Mouse (Mus musculus) midbrain, postnatal 0 days (tissue): ENCODE data around the gene Shb. TPM values are rescaled to one million over a fixed set of nuclear protein-coding genes. Genes with fewer than 3 reads are reported as not detected.

ENCODE experiments used
- ATAC-seq: fragments of 200-750 bp; cut with Nextera tagmentation; 2 replicates; pipeline ENCODE4 v1.8.0; 2017; ENCODE audit warnings: moderate number of reproducible peaks, mild to moderate bottlenecking, moderate TSS enrichment, moderate library complexity; ENCODE audit not compliant: low FRiP score
- DNase-seq: peaks from one replicate; pipeline ENCODE4 v3.0.0-alpha.2; 2015; ENCODE audit warnings: low spot score
- H3K27ac ChIP-seq: fragments of 300-500 bp; sonication (generic); 2 replicates; pipeline ENCODE4 v1.5.1; 2014; ENCODE audit warnings: low read depth, mild to moderate bottlenecking, low read length, mixed read lengths
- H3K27me3 ChIP-seq: fragments of 300-500 bp; sonication (generic); 2 replicates; pipeline ENCODE4 v1.6.1; 2014; ENCODE audit warnings: low read length, control low read depth, mixed read lengths; ENCODE audit not compliant: insufficient read depth
- H3K36me3 ChIP-seq: fragments of 300-500 bp; sonication (generic); 2 replicates; pipeline ENCODE4 v1.6.1; 2014; ENCODE audit warnings: low read length, control low read depth, mixed read lengths; ENCODE audit not compliant: insufficient read depth
- H3K4me1 ChIP-seq: fragments of 300-500 bp; sonication (generic); 2 replicates; pipeline ENCODE4 v1.6.1; 2014; ENCODE audit warnings: mild to moderate bottlenecking, control low read depth, antibody characterized with exemption, low read length, mixed read lengths; ENCODE audit not compliant: insufficient read depth
- H3K4me2 ChIP-seq: fragments of 300-500 bp; sonication (generic); 2 replicates; pipeline ENCODE4 v1.6.1; 2014; ENCODE audit warnings: low read depth, mild to moderate bottlenecking, low read length, mixed read lengths; ENCODE audit not compliant: poor library complexity, severe bottlenecking
- H3K4me3 ChIP-seq: fragments of 300-500 bp; sonication (generic); 2 replicates; pipeline ENCODE4 v1.5.1; 2014; ENCODE audit warnings: low read depth, mild to moderate bottlenecking, low read length, moderate library complexity
- H3K9ac ChIP-seq: fragments of 300-500 bp; sonication (generic); replicated peaks from 2 replicates; pipeline ENCODE4 v1.6.1; 2014; ENCODE audit warnings: mild to moderate bottlenecking, low read length, moderate library complexity, mixed read lengths; ENCODE audit not compliant: poor library complexity, severe bottlenecking
- H3K9me3 ChIP-seq: fragments of 300-500 bp; sonication (generic); 2 replicates; pipeline ENCODE4 v1.6.1; 2016; ENCODE audit warnings: low read length, control low read depth
- CTCF ChIP-seq: IDR thresholded peaks from 2 replicates; pipeline ENCODE4 v1.5.1; 2016; ENCODE audit warnings: antibody characterized with exemption, mild to moderate bottlenecking
- WGBS: fragments of 180-500 bp; shearing (Covaris S2); extraction: QIAGEN DNeasy Blood & Tissue Kit; methylation state at CpG from one replicate; pipeline ENCODE4 v1.1.7; 2014; 5-methylcytosine and 5-hydroxymethylcytosine counted together
- polyA plus RNA-seq: library from polyadenylated mRNA; unstranded; fragments of >200 nt; fragmentation: Nextera tagmentation; extraction: Ambion mirVana; gene quantifications from 2 replicates; pipeline ENCODE4 v1.2.1, GENCODE M21; 2015
- total RNA-seq: library from RNA; depleted of rRNA; stranded (reverse); fragments of >200 nt; gene quantifications from 2 replicates; pipeline ENCODE4 v1.2.3, GENCODE M21; 2014

The Shb gene
- total and polyA plus RNA-seq, 2 experiments from 2014 or later: 5.8 to 21.9 TPM

DNA sequence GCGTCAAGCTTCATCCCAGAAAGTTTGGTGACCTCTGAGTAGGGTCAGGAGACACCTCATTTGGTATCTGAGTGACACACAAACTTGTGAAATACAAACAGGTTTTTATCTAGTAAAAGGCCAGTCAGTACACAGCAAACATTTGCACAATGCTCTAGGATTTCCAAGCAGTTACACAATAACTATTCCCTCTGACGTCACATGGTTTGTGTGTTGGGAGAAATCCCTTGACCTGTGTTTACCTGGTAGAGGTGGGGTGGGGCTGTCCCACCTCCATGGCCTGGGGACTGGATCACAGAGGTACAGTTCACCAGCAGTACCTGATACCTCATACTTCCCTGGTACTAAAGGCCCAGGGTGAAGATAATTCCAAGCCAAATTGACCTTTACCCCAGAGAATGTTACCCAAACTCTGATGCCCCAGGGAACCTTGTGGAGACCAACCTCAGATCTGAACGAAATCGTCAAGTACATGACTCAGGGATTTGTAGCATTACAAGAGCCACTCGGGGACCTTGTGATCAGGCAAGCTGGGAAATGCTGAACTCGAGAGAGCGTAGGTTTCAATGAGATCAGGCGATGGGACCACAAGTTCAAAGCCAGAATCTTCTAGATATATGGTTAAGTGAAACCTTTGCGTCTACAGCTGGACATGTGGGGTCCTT, 118.5 kb downstream of the Shb start:
- TF ChIP-seq CTCF: no peak
- no peak for DNase-seq
- ATAC-seq: no peak
- Histone ChIP-seq H3K27ac (no peak overlapping the region), H3K4me2 (no peak overlapping the region), H3K4me1 (no peaks in the 10 kb centered on the region), H3K9ac (no peak overlapping the region), H3K36me3 (no peaks in the 10 kb centered on the region), H3K4me3 (no peak overlapping the region), H3K9me3 (no peaks in the 10 kb centered on the region), H3K27me3 (no peaks in the 10 kb centered on the region)
- 86% methylated on average over 9 of the region's 9 CpGs for WGBS

DNA sequence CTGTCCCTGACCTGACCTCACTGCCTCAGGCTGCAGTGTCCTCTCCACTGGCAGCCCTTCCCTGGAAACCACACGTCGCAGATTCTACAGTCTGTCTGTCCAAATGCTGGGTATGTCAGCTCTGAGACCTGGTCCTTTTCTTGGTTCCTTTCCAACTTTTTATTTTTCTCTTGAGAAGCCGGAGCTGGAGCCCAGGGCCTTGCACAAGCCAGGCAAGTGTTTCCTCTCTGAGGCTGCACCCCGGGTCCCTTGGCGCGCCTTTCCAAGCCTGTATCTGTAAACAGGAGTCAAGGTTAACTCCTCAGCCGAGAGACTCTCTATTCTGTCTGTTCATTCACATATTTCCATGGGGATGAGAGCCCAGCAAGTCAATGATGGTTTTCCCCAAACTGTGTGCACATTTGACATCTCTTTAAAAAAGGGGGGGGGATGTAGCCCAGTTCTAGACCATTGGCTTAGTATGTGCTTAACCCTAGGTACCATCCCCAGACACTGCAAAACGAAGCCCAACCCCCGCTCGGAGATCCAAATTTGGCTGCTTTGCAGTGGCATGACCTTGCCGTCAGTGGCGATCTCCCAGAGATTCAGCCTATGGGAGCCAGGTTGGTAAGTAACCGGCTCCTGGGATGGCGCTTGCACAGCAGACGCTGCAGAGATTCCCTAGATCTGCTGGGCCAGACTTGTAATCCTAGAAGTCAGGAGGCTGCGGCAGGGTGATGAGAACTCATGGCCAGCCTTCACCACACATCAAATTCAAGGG, 119.7 kb downstream of the Shb start:
- Histone ChIP-seq H3K36me3 (no peaks in the 10 kb centered on the region), H3K4me2 (no peak overlapping the region), H3K4me1 (peaks cover under 1% of the 10 kb centered on the region; the same call in 1 of the 2 replicates), H3K27me3 (no peaks in the 10 kb centered on the region), H3K27ac (no peak overlapping the region), H3K9ac (no peak overlapping the region), H3K4me3 (no peak overlapping the region), H3K9me3 (no peaks in the 10 kb centered on the region)
- ATAC-seq (no peak), DNase-seq (no peak)
- 71% methylated on average over 16 of the region's 16 CpGs for WGBS
- no peak for TF ChIP-seq CTCF

DNA sequence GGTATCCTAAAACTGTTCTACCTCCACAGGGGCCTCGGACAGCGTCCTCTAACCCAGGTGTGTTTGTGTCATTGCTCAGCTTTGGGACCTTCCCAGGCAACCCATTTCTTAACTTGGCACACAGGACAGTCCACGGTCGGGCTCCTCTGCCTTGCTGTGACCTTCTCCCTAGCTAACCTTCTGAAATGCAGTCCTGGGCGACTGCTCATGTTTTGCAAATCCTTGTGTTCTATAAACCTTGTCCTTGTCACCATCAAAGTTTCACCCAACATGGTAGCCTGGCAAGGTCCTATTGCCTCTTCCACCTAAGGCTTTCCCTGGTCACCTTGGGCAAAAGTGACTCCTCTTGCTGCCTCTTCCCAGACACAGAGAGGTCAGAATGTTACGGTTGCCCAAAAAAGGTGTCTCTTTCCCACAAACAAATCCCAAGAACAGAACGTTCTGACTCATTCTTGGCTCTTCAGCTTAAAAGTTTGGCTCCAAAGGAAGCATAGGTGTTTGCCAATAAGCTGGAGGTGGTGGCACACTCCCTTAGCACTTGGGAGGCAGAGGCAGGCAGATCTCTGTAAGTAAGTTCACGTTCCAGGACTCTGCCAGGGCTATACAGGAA, 121.0 kb downstream of the Shb start:
- no peak overlapping the region for H3K4me2 ChIP-seq
- ATAC-seq (no peak), DNase-seq (no peak)
- H3K4me1 ChIP-seq: peaks cover 12% of the 10 kb centered on the region; the same call in 1 of the 2 replicates
- H3K9me3 ChIP-seq: no peaks in the 10 kb centered on the region
- TF ChIP-seq CTCF: no peak
- no peak overlapping the region for H3K4me3 ChIP-seq
- no peak overlapping the region for H3K27ac ChIP-seq
- no peaks in the 10 kb centered on the region for H3K36me3 ChIP-seq
- WGBS: 88% methylated on average over 8 of the region's 8 CpGs
- H3K9ac ChIP-seq: no peak overlapping the region
- H3K27me3 ChIP-seq: no peaks in the 10 kb centered on the region

DNA sequence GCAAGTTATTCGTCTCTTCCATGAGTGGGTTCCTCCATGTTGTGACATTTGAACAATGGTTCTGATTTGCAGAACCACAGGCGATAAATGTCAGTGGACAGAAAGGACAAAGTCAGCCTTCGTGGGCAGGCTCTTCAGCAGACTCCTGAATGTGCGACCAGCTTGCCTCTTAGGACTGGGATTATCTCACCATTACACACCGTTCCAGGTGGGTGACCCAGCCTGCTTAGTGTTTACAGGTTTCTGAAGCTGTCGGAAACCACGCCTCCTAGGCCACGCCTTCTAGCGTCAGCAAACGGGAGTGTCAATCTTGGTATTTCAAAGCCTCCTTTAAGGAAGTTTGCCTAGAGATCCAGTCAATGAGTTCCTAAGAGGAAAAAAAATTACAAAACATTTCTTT, 123.0 kb downstream of the Shb start:
- Histone ChIP-seq H3K4me3 (peak overlapping the region; percentile 98), H3K27ac (peak overlapping the region; percentile 93), H3K9ac (peak overlapping the region; percentile 98), H3K9me3 (no peaks in the 10 kb centered on the region), H3K4me2 (peak overlapping the region; percentile 67), H3K4me1 (peaks cover 14% of the 10 kb centered on the region; the same call in 1 of the 2 replicates), H3K27me3 (no peaks in the 10 kb centered on the region), H3K36me3 (no peaks in the 10 kb centered on the region; the same call in 1 of the 2 replicates)
- peak; percentile 55; the same call in 1 of the 2 replicates for ATAC-seq
- WGBS: under 1% methylated on average over 10 of the region's 10 CpGs
- peak; percentile 71 for DNase-seq
- TF ChIP-seq CTCF: peak; percentile 51

DNA sequence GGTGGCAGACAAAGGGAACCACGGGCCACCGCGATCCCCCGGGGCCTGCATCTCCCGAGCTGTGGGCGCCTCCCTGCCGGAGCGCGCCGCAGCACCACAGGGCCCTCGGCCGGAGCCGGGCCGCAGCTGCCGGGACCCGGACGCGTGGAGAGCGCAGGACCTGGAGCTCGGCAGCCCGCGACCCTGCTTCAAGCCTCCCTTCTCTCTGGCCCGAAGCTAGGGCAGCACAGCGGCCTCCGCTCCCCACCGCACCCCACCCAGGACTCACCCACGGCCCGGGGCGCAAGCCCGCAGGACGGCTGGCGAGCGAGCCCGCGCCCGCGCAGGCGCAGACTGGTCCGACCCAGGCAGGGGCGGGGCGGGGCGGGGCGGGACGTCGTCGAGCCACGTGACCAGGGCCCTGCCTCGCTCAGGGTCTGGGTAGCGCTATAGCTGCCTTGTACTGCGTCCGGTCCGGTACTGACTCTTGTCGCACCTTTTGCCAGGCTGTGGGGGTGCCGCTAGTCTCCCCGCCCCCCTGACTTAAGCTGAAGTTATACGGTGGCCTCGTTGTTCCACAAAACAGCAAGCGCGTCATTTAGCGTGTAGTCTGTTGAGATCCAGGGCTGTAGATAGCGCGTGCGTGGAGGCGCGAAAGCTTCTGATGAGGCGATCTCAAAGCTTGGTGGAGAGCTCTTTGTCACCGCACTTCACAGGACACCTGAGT, 123.7 kb downstream of the Shb start, which contains the start of gene Slc25a51:
TSS of gene Slc25a51 (minus strand) at position 340 of the 706 bp plus-strand sequence.
- ATAC-seq: peak; percentile 96
- Histone ChIP-seq H3K27me3 (no peaks in the 10 kb centered on the region), H3K4me2 (peak within 1 kb of the TSS; percentile 67), H3K36me3 (peaks cover 7% of the 10 kb centered on the region), H3K4me1 (peaks cover 14% of the 10 kb centered on the region; the same call in 1 of the 2 replicates), H3K4me3 (peak within 1 kb of the TSS; percentile 98), H3K9ac (peak within 1 kb of the TSS; percentile 98), H3K27ac (peak within 1 kb of the TSS; percentile 93), H3K9me3 (no peaks in the 10 kb centered on the region)
- WGBS: under 1% methylated on average over 51 of the region's 67 CpGs
- TF ChIP-seq CTCF: no peak
- DNase-seq: peak; percentile 96
